Mouse (Mus musculus): Measurements from ENCODE around the gene Timp2. TPM values are rescaled to one million over a fixed set of nuclear protein-coding genes. Genes with fewer than 3 reads are reported as not detected.

Timp2 gene
- polyA plus RNA-seq, 1 experiment from 2014 or later: 46.9 TPM

Other genes with a start within 250 kb of the Timp2 start
- gene Dnah17, start 225.1 kb downstream of the Timp2 start, polyA plus RNA-seq (2016; fragmentation: Nextera tagmentation; extraction: Ambion mirVana): 0.17 and 0.19 TPM in 2 replicates
- gene Cyth1, start 107.1 kb downstream of the Timp2 start, polyA plus RNA-seq (2016; fragmentation: Nextera tagmentation; extraction: Ambion mirVana): 15.5 and 15.8 TPM in 2 replicates
- 24.1 and 24.2 TPM in 2 replicates for gene Usp36, start 65.5 kb downstream of the Timp2 start, polyA plus RNA-seq (2016; fragmentation: Nextera tagmentation; extraction: Ambion mirVana)
- gene Cep295nl, start 13.2 kb downstream of the Timp2 start, polyA plus RNA-seq (2016; fragmentation: Nextera tagmentation; extraction: Ambion mirVana): 0.13 and 0.56 TPM in 2 replicates
- gene Lgals3bp, start 46.4 kb upstream of the Timp2 start, polyA plus RNA-seq (2016; fragmentation: Nextera tagmentation; extraction: Ambion mirVana): 0.86 and 0.88 TPM in 2 replicates
- 20.2 and 20.8 TPM in 2 replicates for gene Cant1, start 63.3 kb upstream of the Timp2 start, polyA plus RNA-seq (2016; fragmentation: Nextera tagmentation; extraction: Ambion mirVana)
- gene C1qtnf1, start 72.5 kb upstream of the Timp2 start, polyA plus RNA-seq (2016; fragmentation: Nextera tagmentation; extraction: Ambion mirVana): 2.6 and 3.4 TPM in 2 replicates
- 7.9 and 8.5 TPM in 2 replicates for gene Engase, start 121.1 kb upstream of the Timp2 start, polyA plus RNA-seq (2016; fragmentation: Nextera tagmentation; extraction: Ambion mirVana)

Data from embryonic facial prominence, embryonic 10.5 days (tissue).